Comparison of ENCODE assay signal across 19 mouse cellular contexts in the genomic region with DNA sequence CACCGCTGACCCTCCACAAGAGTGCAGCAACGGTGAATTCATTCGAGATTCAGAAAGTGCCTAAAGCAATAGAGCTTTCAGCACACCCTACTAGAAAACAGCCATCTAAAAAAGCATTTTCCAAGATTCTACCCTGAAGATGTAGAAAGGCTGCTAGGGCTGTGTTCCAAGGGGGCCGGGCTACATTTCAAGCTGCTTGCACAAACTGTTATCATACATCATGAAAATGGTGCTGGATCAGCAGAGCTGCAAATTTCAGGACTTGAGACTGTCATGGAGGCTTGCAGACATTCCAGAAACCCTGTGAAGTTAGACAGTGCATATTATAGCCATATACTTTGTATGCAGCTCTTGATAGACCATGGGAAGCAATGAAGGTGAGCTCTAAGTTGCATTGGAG.
A peak's percentile ranks its signal among the peaks of the same experiment; 100 is the strongest.
DNase-seq lines count a peak whose midpoint lies in the region; ATAC-seq lines count a peak whose summit lies in the region.
"Had no signal": no experiment of that assay in that cellular context is flagged by ENCODE, and none has a peak within 500 bp of the region (broad histone marks: within the 10 kb centered on the region; RNA-seq: fewer than 3 reads in every experiment).

No protein-coding gene starts in this region.

- no peaks in the 10 kb centered on the region for H3K27me3 ChIP-seq in embryonic facial prominence, embryonic 14.5 days (replicated peaks; ENCODE audit: control insufficient read depth, insufficient read depth, low read length)
- no peaks in the 10 kb centered on the region for H3K27me3 ChIP-seq in embryonic facial prominence, embryonic 10.5 days (replicated peaks; ENCODE audit: low read depth, poor library complexity, severe bottlenecking)
- H3K27me3 ChIP-seq: CH12.LX; forebrain, embryonic 13.5 days; heart, embryonic 15.5 days; hindbrain, embryonic 12.5 days had no signal

- WGBS in embryonic facial prominence, embryonic 14.5 days: 83% methylated on average over 4 of the region's 4 CpGs
- WGBS in embryonic facial prominence, embryonic 10.5 days: 90% methylated on average over 4 of the region's 4 CpGs

- no peak overlapping the region for H3K4me2 ChIP-seq in embryonic facial prominence, embryonic 14.5 days (ENCODE audit: low read depth, low read length)
- H3K4me2 ChIP-seq: forebrain, embryonic 13.5 days; heart, embryonic 15.5 days; hindbrain, embryonic 12.5 days; liver, embryonic 11.5 days had no signal

- H3K36me3 ChIP-seq in embryonic facial prominence, embryonic 14.5 days (ENCODE audit: control insufficient read depth, insufficient read depth, low read length): no peaks in the 10 kb centered on the region
- H3K36me3 ChIP-seq in embryonic facial prominence, embryonic 10.5 days (replicated peaks): no peaks in the 10 kb centered on the region
- H3K36me3 ChIP-seq: heart, embryonic 15.5 days; hindbrain, embryonic 12.5 days; midbrain, embryonic 10.5 days had no signal

- no peak for ATAC-seq in embryonic facial prominence, embryonic 14.5 days (ENCODE audit: low read depth)
- ATAC-seq: forebrain, embryonic 13.5 days had no signal

- no peak overlapping the region for H3K4me3 ChIP-seq in embryonic facial prominence, embryonic 14.5 days (ENCODE audit: low read depth, low read length)
- no peak overlapping the region for H3K4me3 ChIP-seq in embryonic facial prominence, embryonic 10.5 days
- H3K4me3 ChIP-seq: erythroblast, embryonic 14.5 days; forebrain, embryonic 13.5 days; heart, embryonic 15.5 days; hindbrain, embryonic 12.5 days; midbrain, embryonic 10.5 days had no signal

- H3K4me1 ChIP-seq in embryonic facial prominence, embryonic 14.5 days (ENCODE audit: control insufficient read depth, insufficient read depth, low read length): no peaks in the 10 kb centered on the region
- no peaks in the 10 kb centered on the region for H3K4me1 ChIP-seq in embryonic facial prominence, embryonic 10.5 days
- H3K4me1 ChIP-seq: forebrain, embryonic 13.5 days; heart, embryonic 15.5 days; hindbrain, embryonic 12.5 days; midbrain, embryonic 10.5 days had no signal

- no peak overlapping the region for H3K9ac ChIP-seq in embryonic facial prominence, embryonic 14.5 days (ENCODE audit: low read depth, low read length)
- H3K9ac ChIP-seq: forebrain, embryonic 13.5 days; heart, embryonic 15.5 days; hindbrain, embryonic 12.5 days had no signal

- intact Hi-C loops in heart, postnatal 14 days (cut with DNase I): no loop called here

- H3K27ac ChIP-seq in embryonic facial prominence, embryonic 14.5 days (replicated peaks; ENCODE audit: low read depth, low read length): no peak overlapping the region
- no peak overlapping the region for H3K27ac ChIP-seq in embryonic facial prominence, embryonic 10.5 days (replicated peaks)
- H3K27ac ChIP-seq: forebrain, embryonic 13.5 days; heart, embryonic 15.5 days; hindbrain, embryonic 12.5 days; midbrain, embryonic 10.5 days had no signal

- DNase-seq in embryonic facial prominence, embryonic 14.5 days (ENCODE audit: low spot score): peak; percentile 16
- DNase-seq in embryonic facial prominence, embryonic 10.5 days (ENCODE audit: low spot score): no peak
- DNase-seq in heart, postnatal 14 days: peak; percentile 14 to 36
- no peak for DNase-seq in heart, adult 8-10 months (ENCODE audit: low spot score)
- DNase-seq in urinary bladder, postnatal 14 days (ENCODE audit: low spot score): peak; percentile 6
- DNase-seq in urinary bladder, postnatal 4 days (ENCODE audit: low spot score in 2 of 2): no peak
- no peak for DNase-seq in spleen, postnatal 36 days (ENCODE audit: low spot score in 2 of 2)
- no peak for DNase-seq in cerebellum, adult 11 months
- DNase-seq: cerebellum, adult 9-10 months; gastrocnemius, postnatal 36 days; kidney, adult 8-10 months; thymus, postnatal 14 days had no signal

- no peaks in the 10 kb centered on the region for H3K9me3 ChIP-seq in embryonic facial prominence, embryonic 14.5 days (ENCODE audit: control insufficient read depth, low read length)
- no peaks in the 10 kb centered on the region for H3K9me3 ChIP-seq in embryonic facial prominence, embryonic 10.5 days
- H3K9me3 ChIP-seq: forebrain, embryonic 13.5 days; heart, embryonic 15.5 days; hindbrain, embryonic 12.5 days; midbrain, embryonic 10.5 days had no signal

Comparison
In these comparisons a context has a peak if more than half of its experiments do, and no peak if none do; other contexts are left out.
1. DNase-seq: peak in embryonic facial prominence, embryonic 14.5 days (single experiment), heart, postnatal 14 days (2 of 2) and urinary bladder, postnatal 14 days (single experiment); none in embryonic facial prominence, embryonic 10.5 days (single experiment), heart, adult 8-10 months (single experiment), urinary bladder, postnatal 4 days (0 of 2), spleen, postnatal 36 days (0 of 2) and cerebellum, adult 11 months (single experiment).